Mouse (Mus musculus) cerebellum, postnatal 36 days (tissue): Measurements from ENCODE around the gene Galnt18.

ENCODE experiments used
- DNase-seq, 2 experiments: peaks; one replicate each; pipeline ENCODE4 v3.0.0; 2021 to 2022; ENCODE audit warnings: mixed read lengths in 2 of 2

Galnt18 gene

DNA sequence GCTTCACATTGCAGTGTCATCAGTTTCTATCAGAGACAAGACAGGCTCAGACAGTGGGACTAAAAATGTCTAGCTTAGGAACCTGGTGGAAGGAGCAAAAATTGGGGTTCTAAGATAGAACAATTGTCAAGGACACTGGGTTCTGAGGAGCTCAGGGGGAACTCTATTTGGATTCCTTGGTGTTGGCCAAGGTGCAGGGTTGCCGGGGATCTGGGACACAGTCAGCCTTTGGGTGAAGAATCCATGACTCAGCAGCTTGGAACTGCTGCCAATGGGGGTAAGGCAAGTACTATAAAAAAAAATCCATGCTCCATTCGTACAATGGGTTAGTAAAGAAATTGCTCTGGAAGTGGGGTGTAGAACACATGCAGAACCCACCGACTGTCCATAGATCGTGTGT, 324.2 kb downstream of the Galnt18 start:
- DNase-seq = no peak

GRCm38 (mm10) chr7:111452000-111452399, 327.8 kb downstream of the Galnt18 start:
- DNase-seq = no peak

DNA sequence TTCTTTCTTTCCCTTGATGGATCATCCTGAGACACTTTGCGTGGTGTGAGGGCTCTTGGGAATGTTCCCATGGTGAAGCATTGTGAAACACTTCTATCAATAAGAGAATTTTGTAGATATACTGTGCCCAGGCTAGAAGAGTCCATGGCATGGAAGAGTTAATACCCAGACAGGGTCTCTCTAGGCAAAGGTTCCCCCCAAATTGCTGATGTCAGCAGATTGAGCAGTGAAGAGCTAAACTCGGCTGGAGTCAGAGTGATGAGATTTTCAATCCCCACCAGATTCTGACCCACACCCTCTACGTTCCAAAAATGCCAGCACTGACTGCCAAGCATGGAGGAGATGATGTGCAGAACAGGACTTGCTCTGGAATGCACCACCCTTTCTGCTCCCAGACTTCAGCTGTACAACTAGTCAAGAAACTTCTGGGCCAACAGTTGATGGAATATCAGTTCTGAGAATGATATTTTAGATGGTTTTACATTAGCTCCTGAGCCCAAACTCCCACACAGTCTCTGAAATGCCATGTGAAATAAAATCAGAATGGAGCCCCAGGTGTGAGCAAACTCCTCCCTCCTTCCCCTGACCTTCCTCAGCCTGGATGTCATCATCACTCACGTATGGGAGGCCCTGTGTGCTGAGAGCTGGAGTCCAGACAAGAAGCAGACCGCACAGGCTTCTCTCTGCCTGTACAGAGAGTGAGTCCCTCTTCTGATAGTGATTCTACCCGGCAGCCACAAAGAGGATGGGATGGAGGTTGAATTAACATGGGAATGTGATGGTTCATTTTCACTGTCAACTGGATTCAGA, 329.3 kb downstream of the Galnt18 start:
- no peak for DNase-seq

DNA sequence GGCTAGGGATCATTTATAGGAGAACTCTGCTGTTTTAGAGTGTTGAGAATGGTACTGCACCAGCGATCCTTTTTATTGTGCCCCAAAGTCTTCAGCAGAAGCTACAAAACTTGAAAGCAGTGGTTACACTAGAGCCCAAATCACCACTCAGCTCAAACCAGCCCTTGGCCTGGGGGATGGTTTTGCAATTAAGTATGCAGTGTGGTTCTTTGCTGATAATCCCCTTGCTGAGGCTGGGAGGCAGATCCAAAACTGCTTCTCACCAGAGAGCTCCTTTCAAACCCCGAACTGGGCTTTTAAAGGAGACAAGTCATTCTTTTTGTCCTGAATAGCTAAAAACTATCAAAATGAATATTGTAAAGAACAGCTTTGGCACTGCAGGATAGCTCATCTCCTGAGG, 346.6 kb downstream of the Galnt18 start:
- DNase-seq = no peak

- DNase-seq = no peak
These were observed 352.4 kb downstream of the Galnt18 start for GRCm38 (mm10) chr7:111427392-111427791.
